Mouse (Mus musculus) midbrain, embryonic 11.5 days (tissue): ENCODE results near the gene Rsph14. TPM values are rescaled to one million over a fixed set of nuclear protein-coding genes. Genes with fewer than 3 reads are reported as not detected.

Experiments used
- ATAC-seq: fragments of 200-750 bp; cut with Nextera tagmentation; 2 replicates; pipeline ENCODE4 v1.8.0; 2017; ENCODE audit warnings: moderate TSS enrichment, moderate library complexity; ENCODE audit not compliant: low FRiP score
- DNase-seq: peaks from one replicate; pipeline ENCODE4 v3.0.0; 2015; ENCODE audit warnings: low spot score; ENCODE audit errors: missing footprints
- H3K27ac ChIP-seq: fragments of 300-500 bp; sonication (generic); 2 replicates; pipeline ENCODE4 v1.5.1; 2014; ENCODE audit warnings: low read depth, low read length
- H3K27me3 ChIP-seq: fragments of 300-500 bp; sonication (generic); 2 replicates; pipeline ENCODE4 v1.6.1; 2014; ENCODE audit warnings: mild to moderate bottlenecking, low read length, moderate library complexity, mixed read lengths; ENCODE audit not compliant: control insufficient read depth, insufficient read depth
- H3K36me3 ChIP-seq: fragments of 300-500 bp; sonication (generic); 2 replicates; pipeline ENCODE4 v1.6.1; 2014; ENCODE audit warnings: mild to moderate bottlenecking, low read length, moderate library complexity, mixed read lengths; ENCODE audit not compliant: control insufficient read depth, insufficient read depth
- H3K4me1 ChIP-seq: fragments of 300-500 bp; sonication (generic); 2 replicates; pipeline ENCODE4 v1.6.1; 2014; ENCODE audit warnings: low read length; ENCODE audit not compliant: control insufficient read depth, insufficient read depth
- H3K4me2 ChIP-seq: fragments of 300-500 bp; sonication (generic); 2 replicates; pipeline ENCODE4 v1.6.1; 2014; ENCODE audit warnings: mild to moderate bottlenecking, moderate library complexity
- H3K4me3 ChIP-seq: fragments of 300-500 bp; sonication (generic); 2 replicates; pipeline ENCODE4 v1.5.1; 2014; ENCODE audit warnings: low read depth, low read length
- H3K9ac ChIP-seq: fragments of 300-500 bp; sonication (generic); 2 replicates; pipeline ENCODE4 v1.6.1; 2014; ENCODE audit warnings: low read length
- H3K9me3 ChIP-seq: fragments of 300-500 bp; sonication (generic); 2 replicates; pipeline ENCODE4 v1.6.1; 2016; ENCODE audit warnings: low read length; ENCODE audit not compliant: control insufficient read depth
- WGBS: fragments of 180-500 bp; shearing (Covaris S2); extraction: QIAGEN DNeasy Blood & Tissue Kit; methylation state at CpG from one replicate; pipeline ENCODE4 v1.1.7; 2014; 5-methylcytosine and 5-hydroxymethylcytosine counted together
- polyA plus RNA-seq: library from polyadenylated mRNA; unstranded; fragments of >200 nt; fragmentation: Nextera tagmentation; extraction: Ambion mirVana; gene quantifications from 2 replicates; pipeline ENCODE4 v1.2.1, GENCODE M21; 2014

The Rsph14 gene
- polyA plus RNA-seq, 1 experiment from 2014 or later: not detected

DNA sequence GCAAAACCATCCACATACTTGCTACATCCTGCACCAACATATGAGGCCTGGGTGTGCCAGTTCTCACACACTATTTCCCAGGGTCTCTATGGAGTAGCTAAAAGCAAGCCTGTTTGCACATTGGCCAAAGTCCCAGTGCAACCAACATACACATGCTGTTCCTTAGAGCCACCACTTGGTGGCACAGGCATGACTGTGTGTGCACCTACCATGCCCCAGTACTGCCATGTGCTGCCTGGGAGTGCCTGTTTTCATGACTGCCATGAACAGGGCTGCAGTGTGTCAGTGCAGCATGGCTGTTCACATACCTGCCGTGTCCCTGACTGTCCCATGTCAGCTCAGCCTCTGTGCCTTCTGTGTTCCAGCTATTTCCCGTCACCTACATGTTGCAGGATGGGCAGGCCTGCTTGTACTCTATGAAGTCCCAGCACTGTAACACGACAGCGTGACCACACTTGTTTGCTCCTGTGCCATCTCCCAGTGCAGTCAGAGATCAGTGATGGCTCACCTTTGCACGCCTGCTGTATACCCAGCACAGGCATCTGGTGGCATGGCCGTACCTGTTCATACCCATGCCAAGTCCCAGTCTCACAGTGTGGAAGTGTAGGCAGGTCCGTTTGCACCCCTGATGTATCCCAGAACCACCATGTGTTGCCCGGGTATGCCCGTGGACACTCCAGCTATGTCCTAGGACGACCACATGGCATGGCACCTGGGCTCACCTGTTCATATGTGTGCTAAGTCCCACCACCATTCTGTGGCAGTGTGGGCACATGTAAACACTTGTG, 95.2 kb downstream of the Rsph14 start:
- Histone ChIP-seq H3K27me3 (no peaks in the 10 kb centered on the region), H3K27ac (no peak overlapping the region), H3K36me3 (no peaks in the 10 kb centered on the region), H3K4me2 (no peak overlapping the region), H3K9me3 (no peaks in the 10 kb centered on the region), H3K4me3 (no peak overlapping the region), H3K9ac (no peak overlapping the region), H3K4me1 (no peaks in the 10 kb centered on the region)
- ATAC-seq: peak; percentile 72
- no peak for DNase-seq
- WGBS: 81% methylated on average over 10 of the region's 10 CpGs

GRCm38 (mm10) chr10:74935016-74935415, 97.4 kb downstream of the Rsph14 start:
- H3K4me3 ChIP-seq: no peak overlapping the region
- no peak overlapping the region for H3K4me2 ChIP-seq
- peak; percentile 85 for DNase-seq
- H3K4me1 ChIP-seq: no peaks in the 10 kb centered on the region
- 36% methylated on average over 6 of the region's 6 CpGs for WGBS
- H3K36me3 ChIP-seq: no peaks in the 10 kb centered on the region
- no peak for ATAC-seq
- no peaks in the 10 kb centered on the region for H3K9me3 ChIP-seq
- no peaks in the 10 kb centered on the region for H3K27me3 ChIP-seq
- H3K9ac ChIP-seq: no peak overlapping the region
- no peak overlapping the region for H3K27ac ChIP-seq

- H3K27ac ChIP-seq: no peak overlapping the region
- no peak overlapping the region for H3K4me3 ChIP-seq
- H3K36me3 ChIP-seq: no peaks in the 10 kb centered on the region
- no peak overlapping the region for H3K4me2 ChIP-seq
- no peak for ATAC-seq
- H3K9me3 ChIP-seq: no peaks in the 10 kb centered on the region
- 83% methylated on average over 12 of the region's 12 CpGs for WGBS
- H3K9ac ChIP-seq: no peak overlapping the region
- no peak for DNase-seq
- no peaks in the 10 kb centered on the region for H3K27me3 ChIP-seq
- no peaks in the 10 kb centered on the region for H3K4me1 ChIP-seq
Observed at GRCm38 (mm10) chr10:74934521-74934920, 97.9 kb downstream of the Rsph14 start.

DNA sequence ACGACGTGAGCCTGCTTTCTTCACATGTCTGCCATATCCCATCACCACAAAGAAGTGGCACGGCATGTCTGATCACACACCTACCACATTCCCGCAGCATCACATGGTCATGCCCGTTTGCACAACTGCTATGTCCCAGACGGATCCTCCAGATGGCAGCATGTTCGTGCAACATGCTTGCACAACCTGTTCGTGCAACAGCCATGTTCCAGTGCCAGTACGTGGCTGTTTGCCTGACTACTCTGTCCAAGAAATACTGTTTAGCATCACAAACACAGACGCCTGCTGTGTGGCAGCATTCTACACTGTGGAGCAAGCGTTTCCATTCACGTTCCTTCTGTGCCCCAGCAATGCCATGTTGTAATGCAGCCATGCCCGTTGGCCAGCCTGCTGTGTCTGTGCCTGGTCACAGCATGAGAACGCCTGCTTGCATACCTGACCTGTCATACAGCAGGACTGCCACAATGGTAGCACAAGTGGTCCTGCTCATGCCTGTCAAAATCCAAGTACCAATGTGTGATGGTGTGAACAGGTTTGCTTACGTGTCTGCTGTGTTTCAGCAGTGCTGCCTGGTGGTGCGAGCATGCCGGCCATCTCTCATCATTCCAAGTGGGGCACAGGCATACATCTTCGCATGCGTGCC, 98.7 kb downstream of the Rsph14 start:
- DNase-seq: no peak
- Histone ChIP-seq H3K9ac (no peak overlapping the region), H3K27ac (no peak overlapping the region), H3K27me3 (no peaks in the 10 kb centered on the region), H3K4me2 (no peak overlapping the region), H3K4me3 (no peak overlapping the region), H3K9me3 (no peaks in the 10 kb centered on the region), H3K4me1 (no peaks in the 10 kb centered on the region), H3K36me3 (no peaks in the 10 kb centered on the region)
- no peak for ATAC-seq
- WGBS: 88% methylated on average over 19 of the region's 19 CpGs

GRCm38 (mm10) chr10:74932487-74932886, 99.9 kb downstream of the Rsph14 start:
- H3K27me3 ChIP-seq: no peaks in the 10 kb centered on the region
- no peaks in the 10 kb centered on the region for H3K9me3 ChIP-seq
- no peak for ATAC-seq
- no peak for DNase-seq
- WGBS: 78% methylated on average over 6 of the region's 6 CpGs
- H3K4me1 ChIP-seq: no peaks in the 10 kb centered on the region
- H3K27ac ChIP-seq: no peak overlapping the region
- H3K36me3 ChIP-seq: no peaks in the 10 kb centered on the region
- H3K4me3 ChIP-seq: no peak overlapping the region
- H3K9ac ChIP-seq: no peak overlapping the region
- no peak overlapping the region for H3K4me2 ChIP-seq

DNA sequence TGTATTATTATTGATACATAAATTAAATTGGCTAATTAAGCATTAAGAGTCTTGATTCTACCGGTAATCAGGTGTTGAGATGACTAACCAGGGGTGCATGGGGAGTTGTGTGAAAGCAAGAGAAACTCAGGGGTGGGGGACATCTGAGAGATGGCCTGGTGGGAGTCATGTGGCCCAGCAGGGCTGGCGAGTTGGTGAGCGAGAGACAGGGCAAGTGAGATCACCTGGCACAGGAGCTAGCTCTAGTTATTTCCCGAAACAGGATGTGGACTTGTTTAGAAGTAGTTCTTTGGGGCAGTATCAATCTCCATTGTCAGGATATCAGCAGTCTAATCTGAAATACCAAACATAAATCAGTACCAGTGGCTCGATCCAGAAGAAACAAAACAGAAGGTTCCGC, 100.8 kb downstream of the Rsph14 start:
- H3K4me3 ChIP-seq: no peak overlapping the region
- DNase-seq (no peak), ATAC-seq (no peak)
- H3K36me3 ChIP-seq: no peaks in the 10 kb centered on the region
- H3K9me3 ChIP-seq: no peaks in the 10 kb centered on the region
- no peak overlapping the region for H3K27ac ChIP-seq
- H3K4me1 ChIP-seq: no peaks in the 10 kb centered on the region
- H3K9ac ChIP-seq: no peak overlapping the region
- no peak overlapping the region for H3K4me2 ChIP-seq
- 87% methylated on average over 6 of the region's 6 CpGs for WGBS
- no peaks in the 10 kb centered on the region for H3K27me3 ChIP-seq

GRCm38 (mm10) chr10:74930541-74930940, 101.8 kb downstream of the Rsph14 start:
- Histone ChIP-seq H3K4me3 (no peak overlapping the region), H3K4me1 (no peaks in the 10 kb centered on the region), H3K27me3 (no peaks in the 10 kb centered on the region), H3K9ac (no peak overlapping the region), H3K9me3 (no peaks in the 10 kb centered on the region), H3K27ac (no peak overlapping the region), H3K36me3 (no peaks in the 10 kb centered on the region), H3K4me2 (no peak overlapping the region)
- no peak for DNase-seq
- no peak for ATAC-seq
- 76% methylated on average over 3 of the region's 3 CpGs for WGBS

DNA sequence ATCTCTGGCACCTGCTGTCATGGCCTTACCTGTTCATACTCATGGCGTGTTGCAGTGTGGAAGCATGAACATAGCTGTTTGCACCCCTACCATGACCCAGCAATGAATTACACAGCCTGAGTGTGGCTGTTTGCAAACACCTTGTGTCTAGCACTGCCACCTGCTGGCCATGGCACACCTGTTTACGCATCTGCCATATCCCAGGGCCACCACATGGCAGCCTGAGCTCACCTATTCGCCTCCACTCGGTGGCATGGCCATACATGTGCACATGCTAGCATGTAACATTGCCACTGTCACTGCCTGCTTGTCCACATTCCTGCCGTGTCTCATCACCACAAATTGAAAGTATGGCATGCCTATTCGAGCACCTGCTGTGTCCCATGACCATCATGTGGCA, 102.8 kb downstream of the Rsph14 start:
- no peaks in the 10 kb centered on the region for H3K4me1 ChIP-seq
- H3K4me2 ChIP-seq: no peak overlapping the region
- no peak overlapping the region for H3K9ac ChIP-seq
- H3K9me3 ChIP-seq: no peaks in the 10 kb centered on the region
- no peaks in the 10 kb centered on the region for H3K36me3 ChIP-seq
- WGBS: 76% methylated on average over 6 of the region's 6 CpGs
- no peak overlapping the region for H3K27ac ChIP-seq
- no peak for DNase-seq
- no peak for ATAC-seq
- H3K27me3 ChIP-seq: no peaks in the 10 kb centered on the region
- H3K4me3 ChIP-seq: no peak overlapping the region

DNA sequence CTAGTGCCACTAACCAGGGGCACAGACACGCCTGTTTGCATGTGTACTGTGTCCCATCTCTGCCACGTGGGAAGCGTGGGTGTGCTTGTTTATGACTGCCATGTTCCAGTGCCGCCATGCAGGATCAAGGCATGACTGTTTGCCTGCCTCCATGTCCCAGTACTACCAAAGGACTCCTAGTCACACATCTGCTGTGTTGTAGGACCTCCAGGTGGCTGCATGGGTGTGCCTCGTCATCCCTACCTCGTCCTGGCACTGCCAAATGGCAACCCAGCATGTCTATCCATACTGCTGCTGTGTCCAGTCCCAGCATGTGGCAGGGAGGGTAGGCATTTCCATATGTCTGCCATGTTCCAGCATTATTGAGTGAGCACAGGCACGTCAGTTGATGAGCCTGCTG, 104.1 kb downstream of the Rsph14 start:
- no peak for ATAC-seq
- Histone ChIP-seq H3K4me1 (no peaks in the 10 kb centered on the region), H3K27ac (no peak overlapping the region), H3K27me3 (no peaks in the 10 kb centered on the region), H3K36me3 (no peaks in the 10 kb centered on the region), H3K4me2 (no peak overlapping the region), H3K9ac (no peak overlapping the region), H3K4me3 (no peak overlapping the region), H3K9me3 (no peaks in the 10 kb centered on the region)
- no peak for DNase-seq
- WGBS: 85% methylated on average over 7 of the region's 7 CpGs
